Mouse (Mus musculus): ENCODE results near the gene Eef1akmt2.
A peak's percentile ranks its signal among the peaks of the same experiment; 100 is the strongest.

The Eef1akmt2 gene

GRCm38 (mm10) chr7:132852173-132852844 lies at the start of gene Eef1akmt2:
Gene Eef1akmt2 (minus strand): TSS chr7:132852673.
- peak; percentile 76 for DNase-seq

GRCm38 (mm10) chr7:132900826-132901531 lies 48.5 kb upstream of the Eef1akmt2 start:
- no peak for DNase-seq

- DNase-seq, result no peak
These were observed 45.8 kb upstream of the Eef1akmt2 start for GRCm38 (mm10) chr7:132898234-132898633.

DNA sequence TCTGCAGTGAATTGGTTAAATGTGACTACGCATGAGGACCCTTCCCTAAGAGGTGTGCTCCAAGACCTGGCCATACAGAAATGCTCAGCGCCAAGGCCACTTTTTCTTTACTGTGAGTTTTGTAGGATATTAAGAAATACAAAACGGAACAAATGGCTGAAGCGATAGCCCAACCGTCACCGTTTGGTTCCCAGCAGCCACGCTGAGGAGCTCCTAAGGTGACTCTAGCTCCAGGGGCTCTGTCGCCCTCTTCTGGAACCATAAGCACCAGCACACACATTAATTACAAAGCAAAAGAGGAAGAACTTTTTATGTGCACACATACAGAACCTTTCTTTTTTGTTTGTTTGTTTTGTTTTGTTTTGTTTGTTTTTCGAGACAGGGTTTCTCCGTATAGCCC lies 44.8 kb upstream of the Eef1akmt2 start:
- DNase-seq, result no peak

- no peak for DNase-seq
These were observed 43.8 kb upstream of the Eef1akmt2 start for GRCm38 (mm10) chr7:132896206-132896815.

- DNase-seq, result no peak
These were observed 42.5 kb upstream of the Eef1akmt2 start for GRCm38 (mm10) chr7:132894841-132895555.

GRCm38 (mm10) chr7:132893336-132893735 lies 40.9 kb upstream of the Eef1akmt2 start:
- DNase-seq, result no peak

DNA sequence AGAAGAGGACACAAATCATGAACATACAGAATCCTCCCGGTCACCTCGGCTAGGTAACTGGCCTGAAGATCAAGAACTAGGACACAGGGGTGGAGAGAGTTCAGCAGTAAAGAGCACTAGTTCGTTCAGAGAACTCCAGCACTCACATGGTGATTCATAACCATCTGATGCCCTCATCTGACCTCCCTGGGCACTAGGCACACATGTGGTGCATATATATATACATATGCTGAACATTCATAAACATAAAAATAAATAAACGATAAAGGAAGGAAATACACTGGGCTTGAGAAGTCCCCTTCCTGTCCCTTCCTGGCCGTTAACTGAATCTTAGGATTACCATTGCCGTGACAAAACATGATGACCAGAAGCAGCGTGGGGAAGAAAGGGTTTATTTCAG lies 40.3 kb upstream of the Eef1akmt2 start:
- no peak for DNase-seq

DNA sequence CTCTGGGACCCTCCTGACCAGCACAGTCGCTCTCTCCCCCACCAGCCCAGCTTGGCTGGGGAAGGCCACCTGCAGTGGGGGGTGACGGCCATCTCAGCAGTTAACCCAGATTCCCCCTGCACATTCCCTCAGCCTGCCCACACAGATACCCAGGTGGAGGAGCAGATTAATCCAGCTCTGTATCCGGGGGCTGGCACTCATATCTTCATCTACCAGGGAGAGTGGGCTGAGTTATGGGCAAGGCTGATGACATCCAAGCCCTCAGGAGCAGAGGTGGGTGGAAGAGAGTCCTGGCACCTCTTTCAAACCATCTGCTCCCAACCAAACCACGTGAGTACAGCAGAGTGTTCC lies 39.8 kb upstream of the Eef1akmt2 start:
- DNase-seq, result no peak

- no peak for DNase-seq
These were observed 39.3 kb upstream of the Eef1akmt2 start for GRCm38 (mm10) chr7:132891561-132892310.

GRCm38 (mm10) chr7:132890201-132890600 lies 37.7 kb upstream of the Eef1akmt2 start:
- DNase-seq, result no peak

- no peak for DNase-seq
These were observed 37.2 kb upstream of the Eef1akmt2 start for GRCm38 (mm10) chr7:132889691-132890090.

DNA sequence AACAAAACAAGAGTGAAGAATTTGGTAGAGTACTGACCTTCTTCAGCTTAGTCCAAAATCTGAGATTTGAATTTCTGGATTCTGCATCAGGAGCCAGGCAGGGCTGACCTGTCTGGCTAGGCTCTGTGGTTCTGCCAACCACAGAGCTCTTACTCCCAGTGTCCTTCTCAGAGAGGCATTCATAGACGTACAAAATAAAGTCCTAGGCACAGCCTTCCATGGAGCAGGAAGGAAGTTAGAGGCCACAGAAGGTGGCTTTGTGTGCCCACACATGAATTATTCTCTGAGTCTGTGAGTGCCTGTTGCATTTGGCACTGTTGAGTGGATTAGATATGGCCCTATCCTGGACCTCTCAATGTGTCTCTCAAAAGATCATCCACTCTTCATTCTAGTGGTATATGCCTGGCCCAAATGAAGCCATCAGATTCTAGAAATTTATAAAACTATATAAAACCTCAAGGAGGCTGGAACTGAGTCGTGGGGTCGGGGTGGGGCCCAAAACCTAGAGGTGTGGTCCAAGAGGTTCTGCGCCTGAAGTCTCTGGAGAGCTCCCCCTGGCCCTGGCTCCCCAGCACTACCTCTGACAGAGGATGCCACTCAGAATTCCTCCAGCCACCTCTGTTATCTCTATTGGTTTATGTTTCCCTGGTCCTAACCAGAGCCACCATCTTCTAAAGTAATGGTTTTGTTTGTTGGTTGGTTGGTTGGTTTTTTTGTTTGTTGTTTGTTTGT lies 36.2 kb upstream of the Eef1akmt2 start:
- DNase-seq, result no peak

GRCm38 (mm10) chr7:132888052-132888451 lies 35.6 kb upstream of the Eef1akmt2 start:
- DNase-seq, result no peak

DNA sequence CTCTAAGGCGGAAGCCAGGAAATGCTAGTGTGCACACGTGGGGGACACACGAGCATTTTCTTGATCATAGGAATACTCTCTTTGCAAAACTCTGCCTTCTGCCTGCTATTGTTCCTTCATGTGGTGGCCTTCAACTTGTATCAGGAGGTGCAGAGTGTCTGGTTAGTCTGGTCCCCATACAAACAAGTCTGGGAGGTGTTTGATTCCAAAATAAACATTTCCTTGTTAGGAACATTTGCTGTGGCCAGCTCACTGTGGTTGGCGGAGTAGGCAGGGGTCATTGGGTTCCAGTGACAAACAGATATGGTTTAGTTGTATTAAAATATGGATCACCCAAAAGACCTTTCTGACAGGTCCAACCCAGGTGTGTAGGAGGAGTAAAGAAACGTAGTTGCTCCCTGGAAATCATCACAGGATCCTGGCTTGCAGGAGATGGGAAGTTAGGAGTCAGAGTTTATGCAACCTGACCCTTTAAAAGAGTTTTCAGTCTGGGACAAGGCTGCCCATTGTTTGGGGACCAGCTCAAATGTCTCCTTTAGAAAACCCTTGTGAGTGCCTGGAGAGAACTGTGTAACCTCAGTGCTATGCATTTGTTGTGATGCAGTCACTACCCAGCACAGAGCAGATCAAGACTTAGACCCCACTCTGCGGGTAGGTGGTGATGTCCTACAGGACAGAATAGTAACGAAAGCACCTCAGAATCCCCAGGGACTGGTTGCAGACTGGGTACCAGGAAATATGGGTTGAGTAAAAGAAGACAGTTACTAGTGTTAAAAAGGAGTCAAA lies 34.7 kb upstream of the Eef1akmt2 start:
- DNase-seq, result no peak

GRCm38 (mm10) chr7:132884031-132884430 lies 31.6 kb upstream of the Eef1akmt2 start:
- peak; percentile 17 for DNase-seq

- DNase-seq, result no peak
These were observed 29.9 kb upstream of the Eef1akmt2 start for GRCm38 (mm10) chr7:132882343-132882742.

DNA sequence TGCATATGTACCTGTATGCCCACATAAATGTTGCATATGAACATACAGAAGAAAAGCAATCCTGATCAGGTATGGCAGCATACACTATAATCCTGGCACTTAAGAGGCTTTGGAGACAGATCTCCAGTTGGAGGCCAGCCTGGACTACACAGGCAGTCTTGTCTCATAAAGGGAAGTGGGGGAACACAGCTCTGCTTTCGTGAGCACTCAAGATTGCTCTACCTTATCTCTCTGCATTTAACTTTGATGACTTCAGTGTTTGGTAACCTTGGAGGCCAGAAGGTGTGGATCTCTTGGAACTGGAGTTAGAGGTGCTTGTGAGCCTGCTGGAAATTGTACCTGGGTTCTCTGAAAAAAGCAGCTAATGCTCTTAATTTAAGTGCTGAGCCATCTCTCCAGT lies 27.8 kb upstream of the Eef1akmt2 start:
- DNase-seq, result no peak

- no peak for DNase-seq
These were observed 23.1 kb upstream of the Eef1akmt2 start for GRCm38 (mm10) chr7:132875391-132876086.

DNA sequence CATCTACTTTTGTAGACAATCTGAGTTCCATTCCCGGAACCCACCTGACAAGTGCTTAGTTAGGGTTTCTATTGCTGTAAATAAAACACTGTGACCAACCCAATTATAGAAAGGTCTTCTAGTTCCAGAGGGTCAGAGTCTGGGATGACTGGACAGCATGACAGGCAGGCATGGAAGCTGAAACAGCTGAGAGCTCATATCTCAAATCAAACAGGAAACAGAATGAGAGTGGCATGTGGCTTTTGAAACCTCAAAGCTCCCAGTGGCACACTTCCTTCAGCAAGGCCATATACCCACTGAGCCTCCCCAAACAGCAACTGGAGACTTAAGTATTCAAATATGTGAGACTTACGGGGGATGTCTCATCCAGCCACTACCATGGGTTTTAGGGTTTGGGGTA lies 20.6 kb upstream of the Eef1akmt2 start:
- DNase-seq, result no peak

- DNase-seq, result no peak
These were observed 13.8 kb upstream of the Eef1akmt2 start for GRCm38 (mm10) chr7:132866316-132866715.

Data from right cerebral cortex, postnatal 14 days (tissue).